Mouse (Mus musculus): ENCODE data around the gene Metap2. TPM values are rescaled to one million over a fixed set of nuclear protein-coding genes. Genes with fewer than 3 reads are reported as not detected.
"Not testable (repeated sequence)": the region's sequence is repeated elsewhere in the genome, so short reads cannot be mapped to it uniquely, and the experiment has no call there.

Metap2 gene
- polyA plus RNA-seq, 1 experiment from 2014 or later = 201 TPM

- Histone ChIP-seq H3K4me3 (no peak overlapping the region), H3K4me1 (no peaks in the 10 kb centered on the region), H3K9ac (no peak overlapping the region), H3K4me2 (replicated peaks) (no peak overlapping the region), H3K36me3 (no peaks in the 10 kb centered on the region), H3K9me3 (no peaks in the 10 kb centered on the region), H3K27me3 (no peaks in the 10 kb centered on the region), H3K27ac (no peak overlapping the region)
- no peak for ATAC-seq (ENCODE audit: insufficient number of reproducible peaks, insufficient read depth, low FRiP score, low TSS enrichment)
- WGBS = 16% methylated on average over 10 of the region's 10 CpGs
Measured at GRCm38 (mm10) chr10:93812774-93813415, 84.0 kb downstream of the Metap2 start.

GRCm38 (mm10) chr10:93812098-93812497, 84.8 kb downstream of the Metap2 start:
- no peak overlapping the region for H3K9ac ChIP-seq
- H3K9me3 ChIP-seq = no peaks in the 10 kb centered on the region
- WGBS = 84% methylated on average over 7 of the region's 7 CpGs
- H3K27ac ChIP-seq = no peak overlapping the region
- no peaks in the 10 kb centered on the region for H3K4me1 ChIP-seq
- no peak overlapping the region for H3K4me2 ChIP-seq (replicated peaks)
- no peaks in the 10 kb centered on the region for H3K36me3 ChIP-seq
- no peaks in the 10 kb centered on the region for H3K27me3 ChIP-seq
- no peak for ATAC-seq (ENCODE audit: insufficient number of reproducible peaks, insufficient read depth, low FRiP score, low TSS enrichment)
- no peak overlapping the region for H3K4me3 ChIP-seq

- Histone ChIP-seq H3K27me3 (no peaks in the 10 kb centered on the region), H3K4me1 (no peaks in the 10 kb centered on the region), H3K36me3 (no peaks in the 10 kb centered on the region), H3K4me3 (no peak overlapping the region), H3K4me2 (replicated peaks) (no peak overlapping the region), H3K9ac (no peak overlapping the region), H3K27ac (no peak overlapping the region), H3K9me3 (no peaks in the 10 kb centered on the region)
- no peak for ATAC-seq (ENCODE audit: insufficient number of reproducible peaks, insufficient read depth, low FRiP score, low TSS enrichment)
- 64% methylated on average over 7 of the region's 7 CpGs for WGBS
Measured at GRCm38 (mm10) chr10:93810590-93811185, 86.2 kb downstream of the Metap2 start.

GRCm38 (mm10) chr10:93809438-93809837, 87.5 kb downstream of the Metap2 start:
- not testable (repeated sequence) for H3K27ac ChIP-seq, H3K9me3 ChIP-seq
- 92% methylated on average over 8 of the region's 8 CpGs for WGBS

More at GRCm38 (mm10) chr10:93809438-93809837, 87.5 kb downstream of the Metap2 start:
- H3K36me3 ChIP-seq; H3K27me3 ChIP-seq; H3K4me3 ChIP-seq; ATAC-seq (ENCODE audit: insufficient number of reproducible peaks, insufficient read depth, low FRiP score, low TSS enrichment); H3K4me2 ChIP-seq (replicated peaks); H3K4me1 ChIP-seq; H3K9ac ChIP-seq: not testable (repeated sequence)

Other genes starting within 250 kb of the Metap2 start
- gene Usp44, start 65.5 kb downstream of the Metap2 start, polyA plus RNA-seq (2016; fragmentation: Nextera tagmentation; extraction: Ambion mirVana) = 2.1 and 2.5 TPM in 2 replicates
- gene Vezt, start 138.7 kb upstream of the Metap2 start, polyA plus RNA-seq (2016; fragmentation: Nextera tagmentation; extraction: Ambion mirVana) = 35.8 and 37.6 TPM in 2 replicates
- gene Fgd6, start 138.9 kb upstream of the Metap2 start, polyA plus RNA-seq (2016; fragmentation: Nextera tagmentation; extraction: Ambion mirVana) = 4.0 and 4.3 TPM in 2 replicates